Mouse (Mus musculus): ENCODE data around the gene Nrl. TPM values are rescaled to one million over a fixed set of nuclear protein-coding genes. Genes with fewer than 3 reads are reported as not detected.

Nrl gene
- total RNA-seq, 2 experiments from 2014 or later, result 2.2 to 3.6 TPM

- Histone ChIP-seq H3K27ac (no peak overlapping the region), H3K4me3 (no peak overlapping the region)
- TF ChIP-seq CTCF (conservative IDR thresholded peaks at IDR 0.05), result no peak
- no peak for DNase-seq (ENCODE audit: low spot score in 2 of 2)
Observed at GRCm38 (mm10) chr14:55470806-55471205, 54.0 kb downstream of the Nrl start.

DNA sequence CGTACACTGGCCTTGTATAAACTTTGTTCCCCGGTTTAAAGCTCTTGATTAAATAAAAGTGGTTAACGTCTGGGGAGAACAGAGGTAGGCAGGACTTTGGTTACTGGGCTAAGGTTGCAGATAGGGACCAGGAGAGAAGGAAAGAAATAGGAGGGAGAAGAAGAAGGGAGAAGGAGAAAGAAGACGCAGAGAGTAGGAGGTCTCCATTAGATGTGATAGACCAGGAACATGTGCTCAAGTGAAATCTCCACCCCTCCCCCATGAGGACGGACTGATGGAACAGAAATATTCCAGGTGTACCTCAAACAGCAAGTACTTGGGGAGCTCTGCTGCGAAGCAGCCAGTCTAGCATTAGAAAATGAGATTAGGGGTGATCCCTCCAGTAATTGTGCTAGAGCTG, 55.0 kb downstream of the Nrl start:
- TF ChIP-seq CTCF (conservative IDR thresholded peaks at IDR 0.05), result no peak
- H3K4me3 ChIP-seq, result no peak overlapping the region
- no peak overlapping the region for H3K27ac ChIP-seq
- DNase-seq (ENCODE audit: low spot score in 2 of 2), result no peak

- Histone ChIP-seq H3K27ac (no peak overlapping the region), H3K4me3 (no peak overlapping the region)
- DNase-seq (ENCODE audit: low spot score in 2 of 2), result no peak
- TF ChIP-seq CTCF (conservative IDR thresholded peaks at IDR 0.05), result no peak
Observed at GRCm38 (mm10) chr14:55469041-55469440, 55.7 kb downstream of the Nrl start.

Other genes with a start within 250 kb of the Nrl start
- 10 to 100 TPM; 18.6 to 23.7 TPM for gene Dhrs4, start 46.2 kb downstream of the Nrl start, total RNA-seq (2021)
- gene Carmil3, start 34.3 kb downstream of the Nrl start, total RNA-seq (2021), result 10 to 100 TPM; 57.9 to 64.4 TPM
- gene Cpne6, start 14.5 kb downstream of the Nrl start, total RNA-seq (2021), result 100 to 1,000 TPM; 723 to 730 TPM
- gene Pck2, start 15.3 kb upstream of the Nrl start, total RNA-seq (2021), result 10 to 100 TPM; 45.0 to 47.6 TPM
- gene Dcaf11, start 35.0 kb upstream of the Nrl start, total RNA-seq (2021), result 10 to 100 TPM; 84.2 to 87.6 TPM
- under 1 TPM in 1 of 2 experiments, not detected in 1; 0.92 TPM for gene A730061H03Rik, start 35.4 kb upstream of the Nrl start, total RNA-seq (2021)
- gene Fitm1, start 50.6 kb upstream of the Nrl start, total RNA-seq (2021), result not detected
- gene Psme1, start 53.1 kb upstream of the Nrl start, total RNA-seq (2021), result 10 to 100 TPM; 55.5 to 61.2 TPM
- gene Emc9, start 60.3 kb upstream of the Nrl start, total RNA-seq (2021), result 10 to 100 TPM; 43.5 to 49.7 TPM
- 10 to 100 TPM; 45.2 to 60.4 TPM for gene Psme2, start 66.1 kb upstream of the Nrl start, total RNA-seq (2021)
- gene Rnf31, start 66.7 kb upstream of the Nrl start, total RNA-seq (2021), result 10 to 100 TPM; 46.3 to 47.0 TPM
- 10 to 100 TPM; 11.6 to 12.1 TPM for gene Irf9, start 78.6 kb upstream of the Nrl start, total RNA-seq (2021)
- gene Rec8, start 93.1 kb upstream of the Nrl start, total RNA-seq (2021), result 1 to 10 TPM; 1.9 to 2.5 TPM
- gene Ipo4, start 111.0 kb upstream of the Nrl start, total RNA-seq (2021), result 100 to 1,000 TPM; 139 to 142 TPM
- 1 to 10 TPM; 2.6 to 6.5 TPM for gene Gm49378, start 112.9 kb upstream of the Nrl start, total RNA-seq (2021)
- gene Tm9sf1, start 118.8 kb upstream of the Nrl start, total RNA-seq (2021), result 10 to 100 TPM; 40.4 to 45.8 TPM
- 1 to 10 TPM in 1 of 2 experiments, under 1 TPM in 1; 0.96 to 1.6 TPM for gene Tssk4, start 125.2 kb upstream of the Nrl start, total RNA-seq (2021)
- gene Mdp1, start 135.5 kb upstream of the Nrl start, total RNA-seq (2021), result 10 to 100 TPM; 51.2 to 55.4 TPM
- 10 to 100 TPM; 26.0 to 26.1 TPM for gene Gmpr2, start 147.0 kb upstream of the Nrl start, total RNA-seq (2021)
- 100 to 1,000 TPM; 301 to 309 TPM for gene Nedd8, start 147.1 kb upstream of the Nrl start, total RNA-seq (2021)
- gene Tinf2, start 156.8 kb upstream of the Nrl start, total RNA-seq (2021), result 10 to 100 TPM; 15.2 to 16.2 TPM
- not detected for gene Tgm1, start 188.9 kb upstream of the Nrl start, total RNA-seq (2021)
- 10 to 100 TPM; 44.9 to 49.5 TPM for gene Rabggta, start 197.3 kb upstream of the Nrl start, total RNA-seq (2021)
- 10 to 100 TPM; 82.4 to 91.1 TPM for gene Dhrs1, start 220.7 kb upstream of the Nrl start, total RNA-seq (2021)
- gene Nop9, start 220.7 kb upstream of the Nrl start, total RNA-seq (2021), result 10 to 100 TPM; 11.8 to 13.1 TPM
- gene Cideb, start 233.5 kb upstream of the Nrl start, total RNA-seq (2021), result 1 to 10 TPM; 1.4 to 1.6 TPM
- under 1 TPM in 1 of 2 experiments, not detected in 1; 0.22 TPM for gene Ltb4r2, start 236.4 kb upstream of the Nrl start, total RNA-seq (2021)
- not detected for gene Ltb4r1, start 241.0 kb upstream of the Nrl start, total RNA-seq (2021)

All from layer of hippocampus, adult 2 months (tissue).